Comparison of ENCODE assay signal across 17 mouse cellular contexts in genomic region chr7:109524442-109524744, GRCm38 (mm10). TPM values are rescaled to one million over a fixed set of nuclear protein-coding genes. Genes with fewer than 3 reads are reported as not detected.
DNase-seq lines count a peak whose midpoint lies in the region; ATAC-seq and TF ChIP-seq lines count a peak whose summit lies in the region.
"Had no signal": no experiment of that assay in that cellular context is flagged by ENCODE, and none has a peak within 500 bp of the region (broad histone marks: within the 10 kb centered on the region; RNA-seq: fewer than 3 reads in every experiment).

No protein-coding gene starts in this region.

- no peak for DNase-seq in testis, postnatal 10 days (ENCODE audit: low spot score)
- DNase-seq in frontal cortex, postnatal 25 days (ENCODE audit: low spot score in 2 of 2), result no peak
- DNase-seq in yolk sac, embryonic 10.5 days (ENCODE audit: low spot score), result no peak
- DNase-seq: cerebellum, adult 8-10 months; embryo, embryonic 11 days; heart, adult 11 months; layer of hippocampus, adult 9-11 months had no signal

- no peak for TF ChIP-seq POLR2A in testis, adult 2 months (IDR thresholded peaks at IDR 0.05; ENCODE audit: control insufficient read depth, low read depth, low read length)

- H3K9ac ChIP-seq in forebrain, embryonic 12.5 days, result no peak overlapping the region
- no peak overlapping the region for H3K9ac ChIP-seq in forebrain, embryonic 16.5 days (replicated peaks; ENCODE audit: low read depth, low read length)
- H3K9ac ChIP-seq in intestine, embryonic 15.5 days, result no peak overlapping the region
- H3K9ac ChIP-seq in intestine, postnatal 0 days (ENCODE audit: low read depth, low read length), result no peak overlapping the region
- H3K9ac ChIP-seq: hindbrain, embryonic 15.5 days; neural tube, embryonic 12.5 days had no signal

- TF ChIP-seq CTCF in intestine, postnatal 0 days (IDR thresholded peaks at IDR 0.05; ENCODE audit: low read depth), result no peak
- TF ChIP-seq CTCF in testis, adult 2 months (IDR thresholded peaks at IDR 0.05; ENCODE audit: control insufficient read depth, insufficient read depth, insufficient replicate concordance, low read depth, low read length), result no peak

- no peak for ATAC-seq in forebrain, embryonic 12.5 days (ENCODE audit: low FRiP score)
- ATAC-seq in forebrain, embryonic 16.5 days, result no peak
- ATAC-seq in intestine, embryonic 15.5 days, result no peak
- ATAC-seq in intestine, postnatal 0 days, result no peak
- ATAC-seq: midbrain, embryonic 16.5 days had no signal

- peaks cover 19% of the 10 kb centered on the region for H3K4me1 ChIP-seq in forebrain, embryonic 12.5 days
- H3K4me1 ChIP-seq in forebrain, embryonic 16.5 days (replicated peaks; ENCODE audit: control insufficient read depth, insufficient read depth, low read length), result peaks cover 20% of the 10 kb centered on the region
- peaks cover 11% of the 10 kb centered on the region for H3K4me1 ChIP-seq in intestine, embryonic 15.5 days (replicated peaks)
- H3K4me1 ChIP-seq in intestine, postnatal 0 days (replicated peaks; ENCODE audit: control insufficient read depth, insufficient read depth, low read length), result no peaks in the 10 kb centered on the region
- peaks cover 3% of the 10 kb centered on the region for H3K4me1 ChIP-seq in testis, adult 2 months (ENCODE audit: control insufficient read depth, insufficient read depth, low read length)

- H3K9me3 ChIP-seq in forebrain, embryonic 12.5 days, result no peaks in the 10 kb centered on the region
- no peaks in the 10 kb centered on the region for H3K9me3 ChIP-seq in forebrain, embryonic 16.5 days (ENCODE audit: control insufficient read depth, low read length)
- no peaks in the 10 kb centered on the region for H3K9me3 ChIP-seq in intestine, embryonic 15.5 days
- no peaks in the 10 kb centered on the region for H3K9me3 ChIP-seq in intestine, postnatal 0 days (ENCODE audit: control insufficient read depth)
- H3K9me3 ChIP-seq: hindbrain, embryonic 15.5 days; neural tube, embryonic 12.5 days had no signal

- peaks cover 61% of the 10 kb centered on the region for H3K36me3 ChIP-seq in forebrain, embryonic 12.5 days (replicated peaks)
- H3K36me3 ChIP-seq in forebrain, embryonic 16.5 days (ENCODE audit: control insufficient read depth, insufficient read depth), result peaks cover 33% of the 10 kb centered on the region
- H3K36me3 ChIP-seq in intestine, embryonic 15.5 days, result peaks cover 41% of the 10 kb centered on the region
- H3K36me3 ChIP-seq in intestine, postnatal 0 days (ENCODE audit: control insufficient read depth, insufficient read depth), result peaks cover 84% of the 10 kb centered on the region
- no peaks in the 10 kb centered on the region; the same call in 1 of the 2 replicates for H3K36me3 ChIP-seq in testis, adult 2 months (ENCODE audit: control insufficient read depth, insufficient read depth, low read length)

- H3K27me3 ChIP-seq in forebrain, embryonic 12.5 days, result no peaks in the 10 kb centered on the region
- no peaks in the 10 kb centered on the region for H3K27me3 ChIP-seq in forebrain, embryonic 16.5 days (replicated peaks; ENCODE audit: control insufficient read depth, insufficient read depth, low read length)
- no peaks in the 10 kb centered on the region for H3K27me3 ChIP-seq in intestine, embryonic 15.5 days (replicated peaks)
- H3K27me3 ChIP-seq in intestine, postnatal 0 days (replicated peaks; ENCODE audit: control insufficient read depth, insufficient read depth, low read length), result no peaks in the 10 kb centered on the region
- no peaks in the 10 kb centered on the region for H3K27me3 ChIP-seq in testis, adult 2 months (ENCODE audit: control insufficient read depth, insufficient read depth, low read length)
- H3K27me3 ChIP-seq: hindbrain, embryonic 15.5 days; neural tube, embryonic 12.5 days had no signal

- H3K4me3 ChIP-seq in forebrain, embryonic 12.5 days (replicated peaks), result no peak overlapping the region
- H3K4me3 ChIP-seq in forebrain, embryonic 16.5 days (replicated peaks; ENCODE audit: low read length), result no peak overlapping the region
- no peak overlapping the region for H3K4me3 ChIP-seq in intestine, embryonic 15.5 days (replicated peaks)
- no peak overlapping the region for H3K4me3 ChIP-seq in intestine, postnatal 0 days (ENCODE audit: low read depth, low read length)
- H3K4me3 ChIP-seq in testis, adult 2 months (ENCODE audit: control insufficient read depth, low read depth, low read length), result peak overlapping the region; percentile 66
- H3K4me3 ChIP-seq: hindbrain, embryonic 15.5 days; neural tube, embryonic 12.5 days had no signal

- 0 out of 2 replicates have a peak overlapping the region, but pooled peaks have one; percentile 26 for H3K27ac ChIP-seq in forebrain, embryonic 12.5 days
- H3K27ac ChIP-seq in forebrain, embryonic 16.5 days (ENCODE audit: low read length), result no peak overlapping the region
- 0 out of 2 replicates have a peak overlapping the region, but pooled peaks have one; percentile 4 for H3K27ac ChIP-seq in intestine, embryonic 15.5 days
- H3K27ac ChIP-seq in intestine, postnatal 0 days (ENCODE audit: low read depth, low read length), result no peak overlapping the region
- no peak overlapping the region for H3K27ac ChIP-seq in testis, adult 2 months (ENCODE audit: control insufficient read depth, insufficient read depth, low read depth, low read length)
- H3K27ac ChIP-seq: macrophage; neural tube, embryonic 12.5 days had no signal

- no peak overlapping the region for H3K4me2 ChIP-seq in forebrain, embryonic 12.5 days
- no peak overlapping the region for H3K4me2 ChIP-seq in forebrain, embryonic 16.5 days (ENCODE audit: low read length)
- H3K4me2 ChIP-seq in intestine, embryonic 15.5 days (replicated peaks), result no peak overlapping the region
- no peak overlapping the region for H3K4me2 ChIP-seq in intestine, postnatal 0 days (replicated peaks; ENCODE audit: low read depth)
- H3K4me2 ChIP-seq: hindbrain, embryonic 15.5 days; neural tube, embryonic 12.5 days had no signal

RNA-seq across cellular contexts. Expression of gene Rpl27a, which starts 5.4 kb away (rescaled TPM):
- 97.2 and 98.3 TPM in 2 replicates for polyA plus RNA-seq in forebrain, embryonic 12.5 days (2016; fragmentation: Nextera tagmentation; extraction: Ambion mirVana)
- 76.6 and 87.0 TPM in 2 replicates for polyA plus RNA-seq in forebrain, embryonic 16.5 days (2015; fragmentation: Nextera tagmentation; extraction: Ambion mirVana)
- polyA plus RNA-seq in intestine, embryonic 15.5 days (2015; fragmentation: Nextera tagmentation; extraction: Ambion mirVana), result 138 and 145 TPM in 2 replicates
- 81.0 and 95.7 TPM in 2 replicates for polyA plus RNA-seq in intestine, postnatal 0 days (2015; fragmentation: Nextera tagmentation; extraction: Ambion mirVana)
- polyA plus RNA-seq in testis, adult 2 months (2012; rRNA removed), result 185 and 223 TPM in 2 replicates

RNA-seq across cellular contexts. Expression of gene Trim66, which starts 16.5 kb away (rescaled TPM):
- 0.64 and 1.6 TPM in 2 replicates for polyA plus RNA-seq in forebrain, embryonic 12.5 days (2016; fragmentation: Nextera tagmentation; extraction: Ambion mirVana)
- polyA plus RNA-seq in forebrain, embryonic 16.5 days (2015; fragmentation: Nextera tagmentation; extraction: Ambion mirVana), result 0.25 and 0.57 TPM in 2 replicates
- 0.01 TPM in 2 replicates for polyA plus RNA-seq in intestine, embryonic 15.5 days (2015; fragmentation: Nextera tagmentation; extraction: Ambion mirVana)
- 0.01 and 0.05 TPM in 2 replicates for polyA plus RNA-seq in intestine, postnatal 0 days (2015; fragmentation: Nextera tagmentation; extraction: Ambion mirVana)
- 20.6 and 25.6 TPM in 2 replicates for polyA plus RNA-seq in testis, adult 2 months (2012; rRNA removed)
- polyA plus RNA-seq: kidney, embryonic 14.5 days had no signal

Comparison
In these comparisons a context has a peak if more than half of its experiments do, and no peak if none do; other contexts are left out.
1. H3K27ac ChIP-seq: peak in forebrain, embryonic 12.5 days (single experiment) and intestine, embryonic 15.5 days (single experiment); none in forebrain, embryonic 16.5 days (single experiment), intestine, postnatal 0 days (single experiment) and testis, adult 2 months (single experiment).